Mouse (Mus musculus): ENCODE data around the gene Dnm2. TPM values are rescaled to one million over a fixed set of nuclear protein-coding genes. Genes with fewer than 3 reads are reported as not detected.

Gene Dnm2
- polyA plus RNA-seq, 1 experiment from 2014 or later = 64.8 TPM

- no peaks in the 10 kb centered on the region for H3K4me1 ChIP-seq (replicated peaks; ENCODE audit: control insufficient read depth, insufficient read depth, low read length)
- WGBS = 96% methylated on average over 11 of the region's 11 CpGs
- no peak overlapping the region for H3K4me3 ChIP-seq (ENCODE audit: low read depth, low read length)
These were observed 21.9 kb upstream of the Dnm2 start for GRCm38 (mm10) chr9:21402764-21403253.

GRCm38 (mm10) chr9:21403745-21404144 lies 21.0 kb upstream of the Dnm2 start:
- Histone ChIP-seq H3K9ac (ENCODE audit: low read depth, low read length) (no peak overlapping the region), H3K4me3 (ENCODE audit: low read depth, low read length) (no peak overlapping the region), H3K9me3 (ENCODE audit: control insufficient read depth, low read length) (no peaks in the 10 kb centered on the region), H3K36me3 (ENCODE audit: control insufficient read depth, insufficient read depth, low read length) (peaks cover 37% of the 10 kb centered on the region), H3K27ac (ENCODE audit: low read depth, low read length) (no peak overlapping the region), H3K27me3 (ENCODE audit: control insufficient read depth, insufficient read depth, low read length) (no peaks in the 10 kb centered on the region), H3K4me1 (replicated peaks; ENCODE audit: control insufficient read depth, insufficient read depth, low read length) (no peaks in the 10 kb centered on the region), H3K4me2 (replicated peaks; ENCODE audit: low read depth, low read length) (no peak overlapping the region)
- whole genome bisulfite sequencing = 97% methylated on average over 5 of the region's 5 CpGs
- ATAC-seq (ENCODE audit: low FRiP score) (no peak), DNase-seq (ENCODE audit: low spot score) (no peak)

More at GRCm38 (mm10) chr9:21402764-21403253, 21.9 kb upstream of the Dnm2 start:
- Histone ChIP-seq H3K27ac (ENCODE audit: low read depth, low read length) (no peak overlapping the region), H3K9me3 (ENCODE audit: control insufficient read depth, low read length) (no peaks in the 10 kb centered on the region), H3K36me3 (ENCODE audit: control insufficient read depth, insufficient read depth, low read length) (peaks cover 41% of the 10 kb centered on the region), H3K9ac (ENCODE audit: low read depth, low read length) (no peak overlapping the region), H3K4me2 (replicated peaks; ENCODE audit: low read depth, low read length) (no peak overlapping the region), H3K27me3 (ENCODE audit: control insufficient read depth, insufficient read depth, low read length) (no peaks in the 10 kb centered on the region)
- DNase-seq (ENCODE audit: low spot score) (no peak), ATAC-seq (ENCODE audit: low FRiP score) (no peak)

- no peak for ATAC-seq (ENCODE audit: low FRiP score)
- no peaks in the 10 kb centered on the region for H3K9me3 ChIP-seq (ENCODE audit: control insufficient read depth, low read length)
- peaks cover 28% of the 10 kb centered on the region for H3K36me3 ChIP-seq (ENCODE audit: control insufficient read depth, insufficient read depth, low read length)
- H3K27ac ChIP-seq (ENCODE audit: low read depth, low read length) = no peak overlapping the region
- no peak for DNase-seq (ENCODE audit: low spot score)
- 82% methylated on average over 4 of the region's 4 CpGs for WGBS
- H3K27me3 ChIP-seq (ENCODE audit: control insufficient read depth, insufficient read depth, low read length) = no peaks in the 10 kb centered on the region
- no peak overlapping the region for H3K9ac ChIP-seq (ENCODE audit: low read depth, low read length)
- H3K4me1 ChIP-seq (replicated peaks; ENCODE audit: control insufficient read depth, insufficient read depth, low read length) = no peaks in the 10 kb centered on the region
- no peak overlapping the region for H3K4me3 ChIP-seq (ENCODE audit: low read depth, low read length)
- H3K4me2 ChIP-seq (replicated peaks; ENCODE audit: low read depth, low read length) = no peak overlapping the region
These were observed 19.2 kb upstream of the Dnm2 start for GRCm38 (mm10) chr9:21405525-21405924.

GRCm38 (mm10) chr9:21407951-21408350 lies 16.8 kb upstream of the Dnm2 start:
- Histone ChIP-seq H3K9ac (ENCODE audit: low read depth, low read length) (no peak overlapping the region), H3K4me3 (ENCODE audit: low read depth, low read length) (no peak overlapping the region), H3K9me3 (ENCODE audit: control insufficient read depth, low read length) (no peaks in the 10 kb centered on the region), H3K4me1 (replicated peaks; ENCODE audit: control insufficient read depth, insufficient read depth, low read length) (no peaks in the 10 kb centered on the region), H3K36me3 (ENCODE audit: control insufficient read depth, insufficient read depth, low read length) (peaks cover 26% of the 10 kb centered on the region), H3K4me2 (replicated peaks; ENCODE audit: low read depth, low read length) (no peak overlapping the region), H3K27ac (ENCODE audit: low read depth, low read length) (no peak overlapping the region), H3K27me3 (ENCODE audit: control insufficient read depth, insufficient read depth, low read length) (no peaks in the 10 kb centered on the region)
- WGBS = 28% methylated on average over 4 of the region's 4 CpGs
- DNase-seq (ENCODE audit: low spot score) (no peak), ATAC-seq (ENCODE audit: low FRiP score) (no peak)

- Histone ChIP-seq H3K4me2 (replicated peaks; ENCODE audit: low read depth, low read length) (no peak overlapping the region), H3K9me3 (ENCODE audit: control insufficient read depth, low read length) (no peaks in the 10 kb centered on the region), H3K27me3 (ENCODE audit: control insufficient read depth, insufficient read depth, low read length) (no peaks in the 10 kb centered on the region), H3K4me3 (ENCODE audit: low read depth, low read length) (no peak overlapping the region), H3K27ac (ENCODE audit: low read depth, low read length) (no peak overlapping the region), H3K4me1 (replicated peaks; ENCODE audit: control insufficient read depth, insufficient read depth, low read length) (no peaks in the 10 kb centered on the region), H3K36me3 (ENCODE audit: control insufficient read depth, insufficient read depth, low read length) (peaks cover 21% of the 10 kb centered on the region), H3K9ac (ENCODE audit: low read depth, low read length) (no peak overlapping the region)
- WGBS = 75% methylated on average over 7 of the region's 7 CpGs
- no peak for DNase-seq (ENCODE audit: low spot score)
- ATAC-seq (ENCODE audit: low FRiP score) = no peak
These were observed 16.1 kb upstream of the Dnm2 start for GRCm38 (mm10) chr9:21408624-21409023.

- H3K27ac ChIP-seq (ENCODE audit: low read depth, low read length) = no peak overlapping the region
- no peak overlapping the region for H3K4me2 ChIP-seq (replicated peaks; ENCODE audit: low read depth, low read length)
- 38% methylated on average over 9 of the region's 9 CpGs for WGBS
- no peaks in the 10 kb centered on the region for H3K27me3 ChIP-seq (ENCODE audit: control insufficient read depth, insufficient read depth, low read length)
- no peak overlapping the region; the same call in 1 of the 2 replicates for H3K9ac ChIP-seq (ENCODE audit: low read depth, low read length)
- no peak overlapping the region for H3K4me3 ChIP-seq (ENCODE audit: low read depth, low read length)
- peaks cover 10% of the 10 kb centered on the region for H3K36me3 ChIP-seq (ENCODE audit: control insufficient read depth, insufficient read depth, low read length)
- ATAC-seq (ENCODE audit: low FRiP score) = peak; percentile 29; the same call in 1 of the 2 replicates
- peak; percentile 90 for DNase-seq (ENCODE audit: low spot score)
- no peaks in the 10 kb centered on the region for H3K9me3 ChIP-seq (ENCODE audit: control insufficient read depth, low read length)
- no peaks in the 10 kb centered on the region for H3K4me1 ChIP-seq (replicated peaks; ENCODE audit: control insufficient read depth, insufficient read depth, low read length)
These were observed 15.0 kb upstream of the Dnm2 start for GRCm38 (mm10) chr9:21409592-21410317.

GRCm38 (mm10) chr9:21411669-21412550 lies 12.8 kb upstream of the Dnm2 start, which contains the start of gene Qtrt1:
Qtrt1 (plus strand) TSS chr9:21411837.
- Histone ChIP-seq H3K27ac (ENCODE audit: low read depth, low read length) (peak within 1 kb of the TSS; percentile 49; the same call in 1 of the 2 replicates), H3K9me3 (ENCODE audit: control insufficient read depth, low read length) (no peaks in the 10 kb centered on the region), H3K27me3 (ENCODE audit: control insufficient read depth, insufficient read depth, low read length) (no peaks in the 10 kb centered on the region), H3K4me1 (replicated peaks; ENCODE audit: control insufficient read depth, insufficient read depth, low read length) (no peaks in the 10 kb centered on the region), H3K4me3 (ENCODE audit: low read depth, low read length) (peak within 1 kb of the TSS; percentile 70), H3K4me2 (replicated peaks; ENCODE audit: low read depth, low read length) (peak within 1 kb of the TSS; percentile 90), H3K36me3 (ENCODE audit: control insufficient read depth, insufficient read depth, low read length) (no peaks in the 10 kb centered on the region), H3K9ac (ENCODE audit: low read depth, low read length) (peak within 1 kb of the TSS; percentile 49)
- peak; percentile 92 for DNase-seq (ENCODE audit: low spot score)
- 2% methylated on average over 53 of the region's 53 CpGs for WGBS
- peak; percentile 96 for ATAC-seq (ENCODE audit: low FRiP score)

- Histone ChIP-seq H3K36me3 (ENCODE audit: control insufficient read depth, insufficient read depth, low read length) (0 out of 2 replicates have a peak, but pooled peaks cover 4% of the 10 kb centered on the region), H3K9ac (ENCODE audit: low read depth, low read length) (no peak overlapping the region), H3K4me3 (ENCODE audit: low read depth, low read length) (no peak overlapping the region), H3K27me3 (ENCODE audit: control insufficient read depth, insufficient read depth, low read length) (no peaks in the 10 kb centered on the region), H3K9me3 (ENCODE audit: control insufficient read depth, low read length) (no peaks in the 10 kb centered on the region), H3K27ac (ENCODE audit: low read depth, low read length) (no peak overlapping the region), H3K4me2 (replicated peaks; ENCODE audit: low read depth, low read length) (no peak overlapping the region), H3K4me1 (replicated peaks; ENCODE audit: control insufficient read depth, insufficient read depth, low read length) (no peaks in the 10 kb centered on the region)
- 93% methylated on average over 2 of the region's 2 CpGs for WGBS
- no peak for ATAC-seq (ENCODE audit: low FRiP score)
- DNase-seq (ENCODE audit: low spot score) = no peak
These were observed 6.8 kb upstream of the Dnm2 start for GRCm38 (mm10) chr9:21417866-21418265.

All from hindbrain, embryonic 11.5 days (tissue).